Mouse (Mus musculus) heart, embryonic 14.5 days (tissue): ENCODE data around the gene 5330417C22Rik. TPM values are rescaled to one million over a fixed set of nuclear protein-coding genes. Genes with fewer than 3 reads are reported as not detected.

Experiments
- ATAC-seq: fragments of 200-750 bp; cut with Nextera tagmentation; 2 replicates; pipeline ENCODE4 v1.8.0; 2017; ENCODE audit warnings: low read depth, moderate TSS enrichment; ENCODE audit not compliant: insufficient number of reproducible peaks, insufficient read depth, low FRiP score
- H3K27ac ChIP-seq, 2 experiments: fragments of 200-500 bp in 1 of 2; fragments of 300-500 bp in 1 of 2; sonication (generic) in 1 of 2; replicated peaks in 1 of 2; 2 replicates each; pipeline ENCODE4 v1.5.1; 2012 to 2014; ENCODE audit warnings: low read depth in 2 of 2, low read length in 2 of 2, control low read depth in 1 of 2, mild to moderate bottlenecking in 1 of 2, mixed read lengths in 1 of 2; ENCODE audit not compliant: control insufficient read depth in 1 of 2, insufficient read depth in 1 of 2
- H3K27me3 ChIP-seq: fragments of 300-500 bp; sonication (generic); 2 replicates; pipeline ENCODE4 v1.6.1; 2014; ENCODE audit warnings: mild to moderate bottlenecking, low read length, control low read depth; ENCODE audit not compliant: control insufficient read depth, insufficient read depth
- H3K36me3 ChIP-seq: fragments of 300-500 bp; sonication (generic); 2 replicates; pipeline ENCODE4 v1.6.1; 2014; ENCODE audit warnings: mild to moderate bottlenecking, control low read depth, low read length, mixed read lengths; ENCODE audit not compliant: control insufficient read depth, insufficient read depth
- H3K4me1 ChIP-seq, 2 experiments: fragments of 200-500 bp in 1 of 2; fragments of 300-500 bp in 1 of 2; sonication (generic) in 1 of 2; 2 replicates each; pipeline ENCODE4 v1.6.1; 2012 to 2014; ENCODE audit warnings: low read length in 2 of 2, control low read depth in 1 of 2, mixed read lengths in 1 of 2; ENCODE audit not compliant: control insufficient read depth in 2 of 2, insufficient read depth in 2 of 2
- H3K4me2 ChIP-seq: fragments of 300-500 bp; sonication (generic); 2 replicates; pipeline ENCODE4 v1.6.1; 2014; ENCODE audit warnings: mild to moderate bottlenecking, low read length
- H3K4me3 ChIP-seq, 2 experiments: fragments of 200-500 bp in 1 of 2; fragments of 300-500 bp in 1 of 2; sonication (generic) in 1 of 2; 2 replicates each; pipeline ENCODE4 v1.5.1; 2012 to 2014; ENCODE audit warnings: low read length in 2 of 2, mild to moderate bottlenecking in 2 of 2, control low read depth in 1 of 2, low read depth in 1 of 2, moderate library complexity in 1 of 2; ENCODE audit not compliant: control insufficient read depth in 1 of 2, insufficient read depth in 1 of 2
- H3K9ac ChIP-seq: fragments of 300-500 bp; sonication (generic); 2 replicates; pipeline ENCODE4 v1.6.1; 2014; ENCODE audit warnings: mild to moderate bottlenecking, low read length
- H3K9me3 ChIP-seq: fragments of 300-500 bp; sonication (generic); 2 replicates; pipeline ENCODE4 v1.6.1; 2016; ENCODE audit warnings: low read length, control low read depth; ENCODE audit not compliant: control insufficient read depth
- WGBS: fragments of 180-500 bp; shearing (Covaris S2); extraction: QIAGEN DNeasy Blood & Tissue Kit; methylation state at CpG from one replicate; pipeline ENCODE4 v1.1.7; 2014; 5-methylcytosine and 5-hydroxymethylcytosine counted together
- polyA plus RNA-seq: library from polyadenylated mRNA; unstranded; fragments of >200 nt; fragmentation: Nextera tagmentation; extraction: Ambion mirVana; gene quantifications from 2 replicates; pipeline ENCODE4 v1.2.1, GENCODE M21; 2014

The 5330417C22Rik gene
- polyA plus RNA-seq, 1 experiment from 2014 or later: 0.80 TPM

DNA sequence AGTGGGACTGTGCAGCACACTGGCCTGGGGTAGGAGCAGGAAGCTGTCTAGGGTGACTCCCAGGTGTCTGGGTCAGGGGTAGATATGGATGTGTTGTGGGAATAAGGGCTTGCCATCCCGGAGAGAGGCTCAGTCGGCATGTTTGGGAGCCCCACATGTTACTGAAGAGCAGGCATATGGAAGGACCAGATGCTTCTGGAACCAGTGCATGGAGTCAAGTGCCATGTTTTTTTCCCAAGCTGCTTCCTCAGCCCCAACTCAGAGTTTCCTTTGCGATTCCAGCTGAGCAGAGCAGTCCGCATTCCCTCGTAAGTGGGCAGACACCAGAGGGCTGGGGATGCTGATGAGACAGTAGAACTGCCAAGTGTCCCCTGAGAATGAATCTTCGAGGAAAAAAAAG is 113.3 kb downstream of the 5330417C22Rik start:
- Histone ChIP-seq H3K27me3 (no peaks in the 10 kb centered on the region), H3K4me3 (no peak overlapping the region), H3K9ac (no peak overlapping the region), H3K36me3 (peaks cover 33% of the 10 kb centered on the region), H3K27ac (no peak overlapping the region), H3K4me1 (peaks cover 5 to 11% of the 10 kb centered on the region in 2 experiments), H3K9me3 (no peaks in the 10 kb centered on the region), H3K4me2 (no peak overlapping the region)
- ATAC-seq: no peak
- 26% methylated on average over 6 of the region's 6 CpGs for WGBS

DNA sequence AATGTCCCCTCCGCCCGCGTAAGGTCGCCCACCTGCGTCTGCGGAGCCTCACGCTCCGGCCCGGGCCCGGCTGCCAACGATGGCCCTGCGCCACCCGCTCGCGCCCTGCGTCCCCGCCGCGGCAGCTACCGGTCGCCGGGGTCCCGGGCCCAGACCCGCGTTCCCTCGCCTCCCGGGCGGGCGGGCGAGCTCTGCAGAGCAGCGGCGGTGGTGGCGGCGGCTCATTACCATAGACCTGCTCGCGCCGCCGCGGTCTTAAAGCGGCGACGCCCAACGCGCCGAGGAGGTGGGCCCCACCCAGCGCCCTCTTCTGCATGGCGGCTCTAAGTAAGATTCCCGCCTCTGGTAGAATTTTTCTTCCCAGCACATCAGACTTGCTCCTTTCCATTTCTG is 120.5 kb downstream of the 5330417C22Rik start:
- ATAC-seq: peak; percentile 76
- WGBS: under 1% methylated on average over 46 of the region's 48 CpGs

DNA sequence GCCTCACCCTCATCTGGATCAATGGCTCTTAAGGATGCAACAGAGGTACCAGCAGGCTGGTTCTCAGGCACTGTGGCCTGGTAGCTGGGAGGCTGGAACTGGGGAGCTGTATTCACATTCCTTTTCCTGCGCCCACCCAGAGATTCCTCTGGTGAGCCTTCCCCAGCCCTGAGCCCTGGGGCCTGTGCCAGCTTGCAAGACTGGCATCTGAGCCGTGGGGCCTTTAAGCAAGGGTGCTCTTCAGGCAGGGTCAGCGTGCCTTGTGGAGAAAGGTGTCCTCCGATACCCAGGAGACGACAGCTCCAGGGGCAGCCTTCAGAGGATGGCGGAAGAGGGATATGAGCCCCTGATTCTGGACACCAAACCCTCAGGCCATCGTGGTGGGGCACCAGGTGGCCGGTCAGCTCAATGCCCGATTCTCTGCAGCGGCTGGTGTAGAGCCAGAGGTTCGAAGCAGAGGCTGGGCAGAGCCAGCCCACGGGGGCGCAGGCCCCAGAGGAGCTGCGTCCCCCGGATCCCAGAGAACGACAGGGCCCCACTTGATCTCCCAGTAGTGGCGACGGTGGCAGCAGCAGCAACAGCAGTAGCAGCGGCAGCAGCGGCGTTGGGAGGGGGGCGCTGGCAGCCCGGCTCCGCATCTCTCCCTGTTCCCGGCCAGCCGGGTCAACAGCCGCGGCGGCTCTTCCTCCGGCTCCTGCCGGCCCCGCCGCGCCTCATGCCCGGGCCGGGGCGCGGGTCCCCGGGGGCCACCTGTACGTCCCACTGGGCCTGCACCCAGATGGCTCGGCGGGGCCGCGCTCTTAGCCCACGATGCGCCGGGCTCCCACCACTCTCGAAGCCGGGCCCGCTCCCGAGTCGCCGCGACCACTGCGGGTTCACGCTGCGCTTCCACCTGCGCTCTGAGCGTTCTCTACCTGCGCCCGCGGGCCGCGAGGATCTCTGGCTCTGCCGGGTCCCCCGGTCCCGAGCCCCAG is 121.2 kb downstream of the 5330417C22Rik start, which contains the start of gene Celsr2:
Gene Celsr2, minus strand, starts transcription at position 696 of the 974 bp plus-strand sequence.
- H3K4me1 ChIP-seq: peaks cover 3 to 9% of the 10 kb centered on the region in 2 experiments; a peak in 2 of 4 replicates
- peak within 1 kb of the TSS; percentile 79 for H3K9ac ChIP-seq
- H3K4me3 ChIP-seq: peak within 1 kb of the TSS; percentile 74 to 78
- 10% methylated on average over 42 of the region's 67 CpGs for WGBS
- no peak within 1 kb of the TSS for H3K27ac ChIP-seq
- no peak for ATAC-seq
- H3K27me3 ChIP-seq: peaks cover 16% of the 10 kb centered on the region
- H3K4me2 ChIP-seq: peak within 1 kb of the TSS; percentile 100
- 0 out of 2 replicates have a peak, but pooled peaks cover 5% of the 10 kb centered on the region for H3K36me3 ChIP-seq
- H3K9me3 ChIP-seq: peaks cover 6% of the 10 kb centered on the region; the same call in 1 of the 2 replicates

More for the DNA sequence above, 120.5 kb downstream of the 5330417C22Rik start:
- H3K4me1 ChIP-seq: peaks cover 3 to 9% of the 10 kb centered on the region in 2 experiments; a peak in 2 of 4 replicates
- H3K9ac ChIP-seq: peak overlapping the region; percentile 79
- peak overlapping the region; percentile 74 to 78 for H3K4me3 ChIP-seq
- peaks cover 16% of the 10 kb centered on the region for H3K27me3 ChIP-seq
- H3K9me3 ChIP-seq: peaks cover 6% of the 10 kb centered on the region; the same call in 1 of the 2 replicates
- H3K36me3 ChIP-seq: 0 out of 2 replicates have a peak, but pooled peaks cover 5% of the 10 kb centered on the region
- H3K4me2 ChIP-seq: peak overlapping the region; percentile 100
- no peak overlapping the region for H3K27ac ChIP-seq

DNA sequence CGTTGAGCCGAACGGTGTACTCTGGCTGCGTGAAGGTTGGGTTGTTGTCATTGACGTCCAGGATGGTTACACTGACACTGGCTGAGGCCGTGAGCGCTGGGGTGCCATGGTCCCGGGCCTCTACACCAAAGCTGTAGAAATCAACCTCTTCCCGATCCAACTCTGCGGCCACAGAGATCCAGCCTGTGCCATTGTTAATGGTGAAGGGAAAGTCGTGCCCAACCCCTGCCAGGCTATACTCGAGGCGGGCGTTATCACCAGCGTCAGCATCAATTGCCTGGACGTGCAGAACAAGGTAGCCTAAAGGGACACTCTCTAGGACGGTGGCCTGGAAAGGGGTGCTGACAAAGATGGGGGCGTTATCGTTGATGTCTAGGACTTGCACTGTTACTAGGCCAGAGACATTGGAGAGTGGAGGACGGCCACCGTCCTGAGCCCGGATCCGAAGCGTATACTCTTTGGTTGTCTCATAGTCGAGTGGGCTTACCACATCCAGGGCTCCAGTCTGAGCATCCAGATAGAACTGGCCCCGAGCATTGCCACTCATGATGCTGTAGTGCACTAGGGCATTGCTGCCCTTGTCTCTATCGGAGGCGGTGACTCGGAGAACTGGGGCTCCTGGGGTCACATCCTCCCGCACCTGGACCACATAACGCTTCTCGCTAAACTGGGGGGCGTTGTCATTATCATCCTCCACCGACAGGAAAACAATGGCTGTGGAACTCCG is 122.5 kb downstream of the 5330417C22Rik start:
- Histone ChIP-seq H3K27ac (no peak overlapping the region), H3K4me3 (no peak overlapping the region), H3K9ac (no peak overlapping the region), H3K4me2 (no peak overlapping the region), H3K27me3 (peaks cover 16% of the 10 kb centered on the region), H3K9me3 (peaks cover 6% of the 10 kb centered on the region; the same call in 1 of the 2 replicates), H3K36me3 (0 out of 2 replicates have a peak, but pooled peaks cover 5% of the 10 kb centered on the region), H3K4me1 (peaks cover 3 to 9% of the 10 kb centered on the region in 2 experiments; a peak in 2 of 4 replicates)
- no peak for ATAC-seq
- 94% methylated on average over 35 of the region's 35 CpGs for WGBS

DNA sequence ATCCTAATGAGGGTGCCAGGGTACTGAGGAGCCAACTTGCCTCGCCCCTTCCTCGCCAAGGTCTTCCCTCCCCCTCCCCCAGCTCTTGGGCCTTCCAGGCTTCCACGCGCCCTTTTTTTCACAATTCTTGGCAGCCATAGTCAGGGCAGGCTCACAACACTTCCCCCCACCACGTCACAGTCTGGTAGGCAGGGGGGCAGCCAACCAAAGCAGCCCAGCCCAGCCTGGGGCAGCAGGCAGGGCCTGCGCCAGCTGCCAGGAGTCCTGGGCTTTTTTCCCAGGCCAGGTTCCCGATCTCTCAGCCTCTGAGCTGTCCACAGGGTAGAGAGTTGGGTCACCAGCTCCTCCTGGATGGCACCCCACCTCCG is 124.6 kb downstream of the 5330417C22Rik start:
- peak overlapping the region in 1 of 2 experiments; percentile 28; a peak in 1 of 4 replicates for H3K27ac ChIP-seq
- no peak overlapping the region for H3K4me3 ChIP-seq
- H3K36me3 ChIP-seq: 0 out of 2 replicates have a peak, but pooled peaks cover 5% of the 10 kb centered on the region
- 71% methylated on average over 8 of the region's 8 CpGs for WGBS
- peak overlapping the region; percentile 25; the same call in 1 of the 2 replicates for H3K9ac ChIP-seq
- no peak overlapping the region for H3K4me2 ChIP-seq
- H3K9me3 ChIP-seq: peaks cover 6% of the 10 kb centered on the region; the same call in 1 of the 2 replicates
- no peak for ATAC-seq
- H3K27me3 ChIP-seq: peaks cover 16% of the 10 kb centered on the region
- H3K4me1 ChIP-seq: peaks cover 3 to 9% of the 10 kb centered on the region in 2 experiments; a peak in 2 of 4 replicates

DNA sequence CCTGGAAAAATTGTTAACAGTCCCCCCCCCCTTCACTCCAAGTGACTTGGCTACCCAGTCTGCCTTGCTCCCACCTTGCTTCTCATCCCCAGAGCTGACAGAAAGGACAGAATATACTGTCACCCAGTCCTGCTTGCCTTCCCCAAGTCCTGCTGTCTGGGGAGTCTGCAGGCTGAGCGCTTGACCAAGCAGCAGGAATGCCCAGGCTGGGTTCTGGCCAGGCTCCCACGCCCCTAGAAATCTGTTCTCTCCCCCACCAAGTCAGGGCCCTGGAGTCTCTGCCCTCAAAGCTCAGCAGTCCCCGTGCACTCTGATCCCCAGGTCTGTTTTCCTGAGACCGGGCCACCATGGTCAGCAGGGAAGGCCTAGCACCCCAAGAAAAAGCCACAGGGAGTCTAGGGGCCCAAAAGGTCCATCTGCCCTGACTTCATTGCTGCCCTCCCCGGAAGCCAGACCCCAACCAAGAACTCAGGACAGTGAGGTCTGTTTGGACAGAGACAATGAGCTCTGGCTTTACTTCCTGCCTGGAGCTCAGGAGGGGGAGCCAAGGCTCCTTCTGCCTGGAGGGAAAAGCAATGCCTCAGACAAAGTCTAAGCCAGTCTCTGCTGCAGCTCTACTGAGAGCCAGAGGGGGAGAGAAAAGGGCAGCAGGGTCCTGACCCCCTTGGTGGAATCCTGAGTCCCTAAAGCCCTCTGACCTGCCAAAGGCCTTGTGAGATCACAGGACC is 125.1 kb downstream of the 5330417C22Rik start:
- WGBS: 62% methylated on average over 5 of the region's 5 CpGs
- Histone ChIP-seq H3K4me1 (peaks cover 3 to 9% of the 10 kb centered on the region in 2 experiments; a peak in 2 of 4 replicates), H3K27me3 (peaks cover 11% of the 10 kb centered on the region), H3K36me3 (0 out of 2 replicates have a peak, but pooled peaks cover 5% of the 10 kb centered on the region), H3K27ac (peak overlapping the region in 1 of 2 experiments; percentile 28; a peak in 1 of 4 replicates), H3K9ac (peak overlapping the region; percentile 25), H3K4me3 (no peak overlapping the region), H3K9me3 (peaks cover 6% of the 10 kb centered on the region; the same call in 1 of the 2 replicates), H3K4me2 (no peak overlapping the region)
- ATAC-seq: no peak
